Mouse (Mus musculus): ENCODE measurements around the gene Rab1b.

The Rab1b gene

DNA sequence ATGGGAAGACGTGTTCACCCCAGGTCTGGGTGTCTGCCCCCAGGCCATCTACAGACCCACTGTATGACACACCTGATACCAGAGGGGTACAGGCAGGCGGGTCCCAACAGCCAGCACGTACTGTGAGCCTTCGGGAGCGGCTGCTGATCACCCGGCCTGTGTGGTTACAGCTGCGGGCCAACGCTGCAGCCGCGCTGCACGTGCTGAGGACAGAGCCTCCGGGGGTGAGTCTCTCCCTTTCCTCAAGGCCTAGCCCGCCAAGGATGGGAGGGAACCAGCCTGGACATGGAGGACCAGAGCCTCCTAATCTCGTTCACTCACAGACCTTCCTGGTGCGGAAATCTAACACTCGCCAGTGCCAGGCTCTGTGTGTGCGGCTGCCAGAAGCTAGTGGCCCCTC, 55.8 kb downstream of the Rab1b start:
- DNase-seq (ENCODE audit: low spot score in 2 of 2) = no peak

DNA sequence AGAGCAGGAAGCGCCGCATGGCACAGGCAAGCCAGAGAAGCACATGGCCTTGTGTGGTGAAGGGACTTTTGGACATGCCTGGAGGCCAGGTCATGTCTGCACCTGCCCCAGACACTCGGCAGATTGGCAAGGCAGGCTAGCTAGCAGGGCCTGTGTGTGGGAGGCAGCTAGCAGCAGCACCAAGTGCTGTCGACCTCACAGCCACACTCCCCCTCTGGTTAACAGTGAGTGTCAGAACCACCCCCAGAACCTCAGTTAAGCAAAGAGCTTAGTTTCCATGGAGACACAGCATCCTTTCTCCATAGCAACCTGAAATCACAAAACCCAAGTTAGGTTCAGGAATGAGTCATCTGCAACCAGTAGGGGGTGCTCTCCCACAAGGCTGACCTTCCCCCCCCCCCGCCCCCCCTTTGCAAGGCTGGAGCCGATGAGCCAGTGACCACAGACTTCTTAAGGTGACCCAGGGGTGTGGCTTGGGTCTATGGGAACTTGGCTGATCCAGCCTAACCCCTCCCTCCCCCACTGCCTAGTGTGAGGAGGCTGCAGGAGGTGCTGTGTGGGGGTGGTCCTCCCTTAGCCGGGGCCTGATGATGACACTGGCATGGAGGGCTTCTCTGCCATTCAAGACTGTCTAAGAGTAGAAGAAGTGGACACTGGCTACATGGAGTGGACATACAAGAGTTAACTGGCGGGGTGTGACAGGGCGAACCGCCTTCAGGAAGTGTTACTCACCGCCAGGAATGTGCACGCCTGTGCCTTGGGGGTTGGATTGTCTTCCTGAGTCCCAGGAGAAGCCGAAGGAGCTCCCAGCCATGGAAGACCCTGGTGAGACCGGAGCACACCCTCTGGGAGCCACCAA, 56.6 kb downstream of the Rab1b start, which contains the start of gene Rin1:
TSS of gene Rin1 (plus strand) at position 435 of the 859 bp plus-strand sequence.
- DNase-seq (ENCODE audit: low spot score in 2 of 2) = no peak

DNA sequence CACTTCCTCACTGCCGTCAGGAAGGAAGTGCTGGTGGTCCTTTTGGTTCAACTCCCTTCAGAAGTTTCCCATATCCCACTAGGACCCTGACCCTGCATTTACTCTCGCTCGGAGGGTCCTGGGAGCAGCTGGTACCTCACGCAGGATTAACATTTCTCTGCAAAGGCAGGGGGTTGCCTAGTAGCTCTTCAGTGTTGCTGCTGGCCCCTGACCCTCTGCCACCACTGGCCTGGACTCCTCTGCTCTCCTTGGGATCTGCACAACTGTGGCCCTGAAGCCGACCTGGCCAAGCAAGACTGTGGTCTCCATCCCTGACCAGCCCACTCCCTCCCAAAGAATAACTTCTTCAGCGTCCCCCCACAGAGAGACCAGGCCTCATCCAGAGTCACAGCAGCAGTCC, 57.5 kb downstream of the Rab1b start:
- DNase-seq (ENCODE audit: low spot score in 2 of 2) = no peak

Data from spleen, postnatal 14 days (tissue).